Mouse (Mus musculus) monocyte, adult 2 months (primary cell): Measurements from ENCODE around the gene Bmp2.

Experiments used
- DNase-seq, 2 experiments: peaks; one replicate each; pipeline ENCODE4 v3.0.0; 2022; ENCODE audit warnings: low spot score in 2 of 2, low read depth in 1 of 2

The Bmp2 gene

DNA sequence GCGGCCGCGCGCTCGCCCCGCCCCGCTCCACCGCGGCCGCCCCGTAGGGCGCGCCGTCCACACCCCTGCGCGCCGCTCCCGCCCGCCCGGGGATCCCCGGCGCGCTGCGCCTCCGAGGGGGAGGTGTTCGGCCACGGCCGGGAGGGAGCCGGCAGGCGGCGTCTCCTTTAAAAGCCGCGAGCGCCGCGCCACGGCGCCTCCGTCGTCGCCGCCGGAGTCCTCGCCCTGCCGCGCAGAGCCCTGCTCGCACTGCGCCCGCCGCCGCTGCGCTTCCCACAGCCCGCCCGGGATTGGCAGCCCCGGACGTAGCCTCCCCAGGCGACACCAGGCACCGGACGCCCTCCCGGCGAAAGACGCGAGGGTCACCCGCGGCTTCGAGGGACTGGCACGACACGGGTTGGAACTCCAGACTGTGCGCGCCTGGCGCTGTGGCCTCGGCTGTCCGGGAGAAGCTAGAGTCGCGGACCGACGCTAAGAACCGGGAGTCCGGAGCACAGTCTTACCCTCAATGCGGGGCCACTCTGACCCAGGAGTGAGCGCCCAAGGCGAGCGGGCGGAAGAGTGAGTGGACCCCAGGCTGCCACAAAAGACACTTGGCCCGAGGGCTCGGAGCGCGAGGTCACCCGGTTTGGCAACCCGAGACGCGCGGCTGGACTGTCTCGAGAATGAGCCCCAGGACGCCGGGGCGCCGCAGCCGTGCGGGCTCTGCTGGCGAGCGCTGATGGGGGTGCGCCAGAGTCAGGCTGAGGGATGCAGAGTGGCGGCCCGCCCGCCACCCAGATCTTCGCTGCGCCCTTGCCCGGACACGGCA lies at the start of gene Bmp2:
TSS of gene Bmp2 (plus strand) at position 129 of the 811 bp plus-strand sequence.
- no peak for DNase-seq

DNA sequence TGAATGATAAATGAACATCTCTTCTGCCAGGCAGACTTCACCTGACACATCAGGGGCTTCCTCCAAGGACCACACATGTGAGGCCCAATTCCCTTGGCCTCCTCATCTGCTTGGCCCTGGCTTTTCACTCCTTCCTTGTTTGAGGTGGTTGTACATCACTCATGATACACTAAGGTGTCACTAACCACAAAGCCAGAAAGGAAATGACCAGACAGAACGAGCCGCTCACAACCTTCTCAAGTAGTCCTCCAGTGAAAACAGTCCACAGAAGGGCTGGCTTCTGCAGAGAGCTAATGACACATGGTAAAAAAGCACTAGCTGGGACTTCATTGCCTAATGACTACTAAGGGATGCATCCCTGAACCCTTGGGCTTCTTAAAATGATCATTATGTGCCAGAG lies 46.3 kb upstream of the Bmp2 start:
- DNase-seq: no peak

DNA sequence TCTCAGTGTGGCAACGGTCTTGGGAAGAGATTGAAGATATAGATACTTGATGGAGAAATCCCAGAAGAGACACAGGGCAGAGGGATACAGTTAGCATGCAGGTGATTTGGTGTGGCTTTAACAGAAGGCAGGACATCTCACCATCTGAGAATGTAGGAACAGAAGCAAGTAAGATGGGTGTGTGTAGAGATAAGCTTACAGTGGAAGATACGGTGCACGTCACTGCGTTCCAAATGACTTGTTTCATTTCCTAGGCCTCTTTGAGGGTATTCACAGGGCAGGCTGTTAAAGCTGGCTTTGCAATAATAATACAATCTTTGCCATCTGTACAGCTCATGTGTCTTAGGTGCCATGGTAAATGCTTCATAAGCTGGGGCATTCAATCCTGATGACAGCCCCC lies 44.9 kb upstream of the Bmp2 start:
- no peak for DNase-seq

DNA sequence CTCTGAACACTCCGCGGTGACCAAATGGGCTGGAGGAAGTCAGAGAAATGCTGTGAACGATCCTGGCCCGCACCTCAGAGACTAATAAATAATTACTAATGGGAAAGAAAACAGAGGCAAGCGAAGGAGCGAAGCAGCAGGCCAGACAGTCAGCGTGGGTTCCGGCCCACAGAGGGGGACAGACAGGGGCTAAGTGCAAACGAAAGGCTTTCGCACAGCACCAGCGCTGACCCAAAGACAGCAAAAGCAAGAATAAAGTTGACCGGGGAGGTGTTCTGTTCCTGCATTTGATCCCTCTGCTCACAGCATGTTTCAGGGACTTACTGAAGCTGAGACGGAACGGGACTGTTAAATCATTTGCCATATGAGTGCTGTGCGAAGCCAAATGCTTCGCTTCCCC lies 42.8 kb upstream of the Bmp2 start:
- DNase-seq: no peak

DNA sequence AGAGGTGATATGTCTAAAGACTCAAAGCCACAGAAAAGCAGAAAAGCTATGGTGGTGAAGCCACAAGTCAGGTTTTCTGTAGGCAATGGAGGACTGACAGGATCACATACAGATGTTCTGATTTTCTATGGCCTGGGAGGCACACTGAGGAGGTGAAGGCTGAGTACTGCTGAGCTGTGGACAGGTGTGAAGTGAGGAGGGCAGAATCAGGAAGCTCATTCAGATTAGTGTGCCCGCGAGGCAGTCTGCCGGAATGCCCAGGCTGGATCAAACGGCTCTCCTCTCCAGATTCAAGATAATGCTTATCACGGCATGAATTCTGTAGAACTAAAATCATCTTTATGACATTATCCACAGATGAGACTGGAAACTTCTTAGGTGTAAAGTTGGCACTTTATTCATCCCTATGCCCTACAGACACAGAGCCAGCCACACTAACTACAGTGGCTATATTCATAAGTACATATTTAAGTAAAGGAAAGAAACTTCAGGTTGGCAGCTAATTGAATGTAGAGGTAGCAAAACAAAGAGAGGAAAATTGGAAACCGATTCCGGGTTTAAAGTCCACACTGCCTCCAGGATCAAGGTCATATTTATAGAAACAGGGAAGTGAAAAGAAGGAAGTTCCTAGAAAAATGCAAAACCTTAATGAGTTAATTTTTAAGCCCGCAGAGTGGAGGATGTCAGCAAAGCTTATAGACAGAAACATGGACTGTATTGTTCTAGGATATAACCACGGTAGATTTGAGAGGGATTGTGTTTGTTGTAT lies 40.8 kb upstream of the Bmp2 start:
- no peak for DNase-seq

DNA sequence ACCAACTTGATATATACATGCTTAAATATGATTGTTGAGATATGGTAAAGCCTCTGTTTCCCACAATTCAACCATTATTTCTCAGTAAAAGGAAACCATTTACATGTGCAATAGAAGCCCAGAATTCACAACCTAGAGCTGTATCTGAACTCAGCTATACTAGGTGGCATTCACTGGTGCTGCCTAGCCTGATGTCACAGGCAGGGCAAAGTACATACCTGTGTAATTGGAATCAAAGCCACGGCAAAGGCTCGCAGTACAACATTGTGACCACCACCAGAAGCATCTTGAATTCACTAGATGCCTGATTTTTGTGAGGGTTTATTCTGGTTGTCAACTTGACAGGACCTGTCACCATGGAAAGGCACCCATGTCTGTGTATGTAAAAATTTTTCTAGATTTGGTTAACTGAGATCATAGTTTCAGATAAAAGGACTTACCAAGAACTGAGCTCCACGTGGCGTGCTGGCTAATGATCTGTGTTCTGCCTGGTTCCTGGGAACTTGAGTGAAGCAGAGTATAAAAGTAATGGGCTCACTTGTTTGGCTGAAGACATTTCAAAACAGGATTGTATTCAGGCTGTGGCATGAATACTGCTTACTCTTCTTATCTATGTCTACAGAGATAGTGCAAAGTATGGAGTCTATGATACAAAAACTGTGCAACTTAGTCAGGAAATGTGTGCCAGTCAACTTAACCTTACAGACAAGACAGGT lies 35.5 kb upstream of the Bmp2 start:
- DNase-seq: no peak

DNA sequence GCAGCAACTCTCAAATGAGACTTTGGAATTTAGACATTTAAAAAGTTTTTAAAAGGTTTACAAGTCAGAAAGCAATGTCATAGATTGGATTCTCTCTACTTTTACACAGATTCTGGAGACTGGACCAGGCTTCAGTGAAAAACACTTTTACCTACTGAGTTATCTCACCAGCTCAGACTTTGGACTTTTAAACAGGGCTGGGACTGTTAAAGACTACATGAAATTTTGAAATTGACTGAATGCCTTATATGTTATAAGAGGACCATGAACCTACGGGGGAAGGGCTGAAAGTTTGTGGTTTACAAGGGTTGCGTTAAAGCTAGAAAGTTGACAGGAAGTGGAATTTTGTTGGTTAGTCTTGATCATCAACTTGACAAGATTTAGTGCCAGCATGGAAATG lies 34.1 kb upstream of the Bmp2 start:
- DNase-seq: no peak

DNA sequence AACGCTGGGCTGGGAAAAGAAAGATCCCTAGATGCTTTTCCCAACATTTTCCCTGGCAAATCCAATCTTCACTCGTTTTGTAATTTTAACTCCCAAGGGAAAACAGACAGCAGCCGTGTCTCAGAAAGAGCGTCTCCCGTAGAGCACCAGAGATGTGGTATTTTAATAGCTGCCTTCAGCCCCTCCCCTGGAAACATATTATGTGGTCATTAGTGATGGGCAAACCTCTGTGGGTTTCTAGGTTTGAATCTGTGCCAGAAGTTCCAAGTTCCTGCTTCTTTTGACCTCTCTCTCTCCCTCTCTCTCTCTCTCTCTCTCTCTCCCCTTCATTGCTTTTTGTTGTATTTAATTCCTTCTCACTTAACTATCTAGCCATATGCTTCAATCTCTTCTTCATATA lies 30.8 kb upstream of the Bmp2 start:
- no peak for DNase-seq

DNA sequence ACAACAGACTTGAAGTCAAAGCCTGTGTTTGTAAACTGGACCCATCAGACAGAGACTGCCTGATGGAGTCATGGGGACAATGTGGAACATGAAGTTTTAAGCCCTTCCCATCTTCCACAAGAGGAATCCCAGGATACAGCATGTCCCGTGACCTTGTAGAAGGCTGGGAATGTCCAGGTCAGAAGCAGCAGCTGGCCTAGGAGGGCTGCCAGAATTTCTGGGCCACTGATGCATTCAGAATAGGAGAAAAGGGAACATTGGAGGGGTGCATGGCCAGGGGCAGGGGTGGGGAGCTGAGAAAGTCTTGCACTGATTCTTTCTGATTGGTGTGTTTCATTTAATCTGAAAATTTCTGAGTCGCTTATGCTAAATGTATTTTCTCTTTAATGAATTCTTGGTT lies 29.8 kb upstream of the Bmp2 start:
- no peak for DNase-seq

DNA sequence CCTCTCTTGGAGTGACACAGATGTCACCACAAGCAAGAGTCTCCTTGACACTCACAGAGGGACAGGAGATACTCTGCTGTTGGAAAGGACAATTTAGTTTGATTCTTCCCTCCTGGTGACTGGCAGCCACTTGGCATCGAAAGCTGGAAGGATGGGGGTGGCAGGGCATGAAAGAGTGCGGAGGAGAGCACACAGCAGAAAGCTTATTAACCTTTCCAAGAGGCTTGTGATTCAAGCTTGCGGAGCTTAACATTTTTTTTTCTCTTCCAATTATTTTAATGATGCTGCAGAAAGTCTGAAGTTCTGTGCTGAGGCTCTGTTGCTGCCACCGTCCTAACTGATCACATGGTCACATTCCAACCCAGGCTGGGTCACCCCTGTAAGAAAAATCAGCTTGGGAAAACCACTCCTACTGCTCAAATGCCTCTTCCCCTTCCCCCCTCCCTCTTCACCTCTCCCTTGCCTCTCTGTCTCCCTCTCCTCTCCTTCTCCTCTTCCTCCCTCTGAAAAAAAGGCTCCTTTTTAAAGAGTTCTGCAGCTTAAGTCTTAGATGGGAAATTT lies 26.3 kb upstream of the Bmp2 start:
- DNase-seq: no peak

DNA sequence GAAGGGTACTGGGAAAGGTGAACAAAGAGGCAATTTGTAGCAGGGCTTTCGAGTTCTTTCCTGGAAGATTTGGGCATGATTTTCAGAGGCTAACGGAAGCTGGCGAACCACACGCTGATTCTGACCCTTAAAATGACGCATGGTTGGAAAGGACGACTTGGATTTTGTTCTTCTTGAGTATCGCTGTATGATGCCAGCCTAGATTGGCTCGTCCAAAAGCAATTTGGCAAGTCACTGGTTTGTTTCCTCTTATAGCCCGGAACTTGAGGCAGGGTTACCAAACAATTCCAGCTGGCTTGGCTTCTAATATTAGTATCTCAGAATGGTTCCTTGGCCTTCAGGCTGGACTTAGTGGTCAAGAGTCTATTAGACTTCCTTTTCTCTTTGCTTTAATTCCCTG lies 22.6 kb upstream of the Bmp2 start:
- no peak for DNase-seq

DNA sequence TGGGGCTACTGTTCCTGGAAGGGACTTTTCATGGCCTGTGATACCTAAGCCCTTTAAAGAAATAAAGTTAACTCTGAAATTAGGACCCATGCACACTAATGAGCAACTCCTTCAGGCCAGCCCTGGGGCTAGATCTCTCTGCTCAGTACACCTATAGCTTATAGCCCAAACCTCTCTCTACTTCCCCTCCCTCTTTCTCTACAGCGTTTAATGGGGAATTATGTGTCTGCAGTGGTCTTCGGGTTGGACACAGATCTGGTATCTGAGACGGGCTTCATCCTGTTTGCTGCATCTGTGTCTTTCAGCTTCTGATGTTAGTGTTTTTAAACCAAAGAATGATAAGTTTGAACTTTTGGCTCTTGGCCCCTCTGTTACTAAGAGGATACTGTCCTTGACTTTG lies 18.9 kb upstream of the Bmp2 start:
- DNase-seq: no peak

DNA sequence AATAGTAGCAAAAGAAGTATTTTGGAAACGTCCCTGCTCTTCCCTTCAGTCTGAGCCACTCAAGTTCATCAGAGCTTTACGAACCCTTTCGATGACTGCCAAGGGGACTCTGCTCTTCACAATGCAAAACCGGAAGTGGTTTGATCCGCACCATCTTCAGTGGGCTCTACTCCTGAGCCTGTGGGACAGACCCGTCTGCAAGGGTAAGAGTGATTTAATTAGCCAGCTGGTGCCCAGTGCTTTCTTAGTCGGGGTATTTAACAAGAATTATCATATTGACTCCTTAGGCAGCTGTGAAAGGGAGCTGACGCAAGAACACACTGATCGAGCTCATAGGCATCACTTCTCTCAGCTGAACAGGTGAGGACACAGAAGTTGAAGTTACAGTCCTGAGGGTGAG lies 16.5 kb upstream of the Bmp2 start:
- no peak for DNase-seq

DNA sequence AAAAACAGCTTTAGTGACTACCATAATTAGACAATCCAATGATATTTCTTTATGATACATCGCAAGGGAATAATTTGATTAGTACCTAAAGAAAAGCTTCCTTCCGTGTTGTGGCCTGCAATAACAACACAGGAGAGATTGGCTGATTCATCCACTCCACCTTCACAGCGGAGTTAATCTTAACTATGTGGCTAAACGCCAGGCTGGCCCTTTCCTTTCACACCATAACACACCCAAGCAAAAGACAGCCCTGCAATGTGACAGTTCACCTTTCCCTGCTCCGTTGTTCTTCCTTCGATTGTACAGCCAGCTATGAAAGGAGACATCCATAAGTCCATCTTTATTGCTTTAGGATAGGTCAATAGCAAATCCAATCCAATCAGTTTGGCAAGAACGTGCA lies 15.1 kb upstream of the Bmp2 start:
- DNase-seq: no peak

DNA sequence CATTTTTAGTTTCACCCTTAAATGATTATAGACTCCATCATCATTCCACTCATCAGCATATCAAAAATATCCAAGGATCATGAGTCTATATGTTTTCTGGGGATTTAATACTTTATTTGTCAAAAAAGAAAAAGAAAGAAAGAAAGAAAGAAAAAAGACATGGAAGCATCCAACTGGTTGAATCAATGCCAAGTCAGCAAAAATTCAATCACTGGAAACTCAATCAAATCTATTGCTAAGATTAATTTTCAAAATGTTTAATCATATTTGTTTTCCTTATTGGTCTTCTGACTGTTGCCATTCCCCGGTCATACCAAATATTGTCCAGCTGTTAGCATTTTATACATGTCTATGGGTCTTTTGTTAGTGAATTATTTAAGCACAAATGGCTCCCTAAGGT lies 11.3 kb upstream of the Bmp2 start:
- DNase-seq: no peak

DNA sequence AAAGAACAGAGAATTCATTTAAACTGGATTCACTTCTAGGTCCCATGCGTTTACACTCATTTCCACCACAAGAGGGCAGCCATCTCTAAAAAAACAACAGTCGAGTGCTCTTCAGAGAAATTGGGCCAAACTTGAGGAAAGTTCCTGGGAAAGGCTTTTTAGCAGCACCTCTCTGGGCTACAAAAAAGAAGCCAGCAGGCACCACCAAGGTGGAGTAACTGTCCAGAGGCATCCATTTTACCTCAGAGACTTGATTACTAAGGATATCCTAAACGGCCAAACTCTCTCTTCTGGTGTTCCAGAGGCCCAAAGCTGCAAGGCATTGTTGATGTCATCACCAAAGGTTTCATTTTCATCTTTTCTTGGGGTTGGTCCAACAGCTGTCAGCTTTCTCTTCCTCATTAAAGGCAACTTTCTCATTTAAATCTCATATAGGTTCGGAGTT lies 1.7 kb upstream of the Bmp2 start:
- peak; percentile 22 to 43 for DNase-seq

DNA sequence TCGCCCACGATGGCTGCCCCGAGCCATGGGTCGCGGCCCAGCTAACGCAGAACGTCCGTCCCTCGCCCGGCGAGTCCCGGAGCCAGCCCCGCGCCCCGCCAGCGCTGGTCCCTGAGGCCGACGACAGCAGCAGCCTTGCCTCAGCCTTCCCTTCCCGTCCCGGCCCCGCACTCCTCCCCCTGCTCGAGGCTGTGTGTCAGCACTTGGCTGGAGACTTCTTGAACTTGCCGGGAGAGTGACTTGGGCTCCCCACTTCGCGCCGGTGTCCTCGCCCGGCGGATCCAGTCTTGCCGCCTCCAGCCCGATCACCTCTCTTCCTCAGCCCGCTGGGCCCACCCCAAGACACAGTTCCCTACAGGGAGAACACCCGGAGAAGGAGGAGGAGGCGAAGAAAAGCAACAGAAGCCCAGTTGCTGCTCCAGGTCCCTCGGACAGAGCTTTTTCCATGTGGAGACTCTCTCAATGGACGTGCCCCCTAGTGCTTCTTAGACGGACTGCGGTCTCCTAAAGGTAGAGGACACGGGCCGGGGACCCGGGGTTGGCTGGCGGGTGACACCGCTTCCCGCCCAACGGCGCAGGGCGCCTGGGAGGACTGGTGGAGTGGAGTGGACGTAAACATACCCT lies 995 bp downstream of the Bmp2 start:
- no peak for DNase-seq

DNA sequence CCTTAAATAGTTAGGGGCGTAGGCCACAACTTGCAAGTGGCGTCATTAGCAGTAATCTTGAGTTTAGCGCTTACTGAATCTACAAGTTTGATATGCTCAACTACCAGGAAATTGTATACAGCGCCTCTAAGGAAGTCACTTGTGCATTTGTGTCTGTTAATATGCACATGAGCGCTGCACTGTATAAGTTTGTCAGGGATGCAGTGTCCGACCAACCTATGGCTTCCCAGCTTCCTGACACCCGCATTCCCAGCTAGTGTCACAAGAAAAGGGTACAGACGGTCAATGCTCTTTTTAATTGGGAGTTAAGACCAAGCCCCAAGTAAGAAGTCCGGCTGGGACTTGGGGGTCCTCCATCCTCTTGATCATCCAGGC lies 1.9 kb downstream of the Bmp2 start:
- DNase-seq: no peak

DNA sequence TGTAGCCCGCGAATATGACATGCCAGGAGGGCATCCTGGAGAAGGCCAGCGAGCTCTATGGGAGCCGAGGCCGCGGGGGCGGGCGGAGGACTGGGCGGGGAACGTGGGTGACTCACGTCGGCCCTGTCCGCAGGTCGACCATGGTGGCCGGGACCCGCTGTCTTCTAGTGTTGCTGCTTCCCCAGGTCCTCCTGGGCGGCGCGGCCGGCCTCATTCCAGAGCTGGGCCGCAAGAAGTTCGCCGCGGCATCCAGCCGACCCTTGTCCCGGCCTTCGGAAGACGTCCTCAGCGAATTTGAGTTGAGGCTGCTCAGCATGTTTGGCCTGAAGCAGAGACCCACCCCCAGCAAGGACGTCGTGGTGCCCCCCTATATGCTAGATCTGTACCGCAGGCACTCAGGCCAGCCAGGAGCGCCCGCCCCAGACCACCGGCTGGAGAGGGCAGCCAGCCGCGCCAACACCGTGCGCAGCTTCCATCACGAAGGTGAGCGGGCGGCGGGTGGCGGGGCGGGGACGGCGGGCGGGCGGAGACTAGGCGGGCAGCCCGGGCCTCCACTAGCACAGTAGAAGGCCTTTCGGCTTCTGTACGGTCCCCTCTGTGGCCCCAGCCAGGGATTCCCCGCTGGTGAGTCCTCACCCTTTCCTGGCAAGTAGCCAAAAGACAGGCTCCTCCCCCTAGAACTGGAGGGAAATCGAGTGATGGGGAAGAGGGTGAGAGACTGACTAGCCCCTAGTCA lies 2.5 kb downstream of the Bmp2 start:
- DNase-seq: no peak

DNA sequence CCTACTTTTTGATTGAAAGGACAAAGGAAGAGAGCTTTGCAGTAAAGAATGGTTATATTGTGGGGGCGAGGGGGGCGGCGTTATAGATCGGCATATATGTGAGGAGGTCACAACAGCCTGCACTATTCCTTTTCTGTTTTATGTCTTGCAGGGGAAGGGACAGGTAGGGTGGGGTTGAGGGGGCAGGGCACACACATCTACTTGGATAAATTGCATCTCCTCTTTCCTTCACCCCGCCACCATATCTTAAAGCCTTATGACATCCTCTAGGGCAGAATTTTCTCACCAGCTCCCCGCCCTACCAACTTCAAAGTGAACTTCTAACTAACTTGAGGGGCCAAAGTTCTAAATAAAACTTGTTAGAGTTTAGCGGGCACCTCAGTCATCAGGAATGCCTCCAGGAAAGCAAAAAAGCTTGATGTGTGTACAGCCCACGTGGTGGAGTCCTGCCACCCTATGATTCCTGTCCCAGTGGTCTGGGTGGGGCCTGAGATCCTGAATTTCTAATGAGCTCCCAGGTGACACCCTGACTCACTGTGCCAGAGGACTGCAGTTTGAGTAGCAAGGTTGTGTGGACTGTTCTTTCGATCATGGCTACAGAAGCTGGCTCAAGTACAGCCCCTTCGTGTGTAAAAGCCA lies 12.4 kb downstream of the Bmp2 start:
- no peak for DNase-seq
